Mouse (Mus musculus) embryonic facial prominence, embryonic 12.5 days (tissue): ENCODE results near the gene Mtif2. TPM values are rescaled to one million over a fixed set of nuclear protein-coding genes. Genes with fewer than 3 reads are reported as not detected.

Source experiments
- ATAC-seq: fragments of 200-750 bp; cut with Nextera tagmentation; 2 replicates; pipeline ENCODE4 v1.8.0; 2017; ENCODE audit not compliant: insufficient number of reproducible peaks, insufficient read depth, low FRiP score, low TSS enrichment
- H3K27ac ChIP-seq: fragments of 300-500 bp; sonication (generic); 2 replicates; pipeline ENCODE4 v1.5.1; 2016; ENCODE audit warnings: mild to moderate bottlenecking
- H3K27me3 ChIP-seq: fragments of 300-500 bp; sonication (generic); 2 replicates; pipeline ENCODE4 v1.6.1; 2016; ENCODE audit warnings: mild to moderate bottlenecking, moderate library complexity
- H3K36me3 ChIP-seq: fragments of 300-500 bp; sonication (generic); 2 replicates; pipeline ENCODE4 v1.6.1; 2016; ENCODE audit warnings: mild to moderate bottlenecking
- H3K4me1 ChIP-seq: fragments of 300-500 bp; sonication (generic); 2 replicates; pipeline ENCODE4 v1.6.1; 2016
- H3K4me2 ChIP-seq: fragments of 300-500 bp; sonication (generic); replicated peaks from 2 replicates; pipeline ENCODE4 v1.6.1; 2016; ENCODE audit warnings: mild to moderate bottlenecking, moderate library complexity
- H3K4me3 ChIP-seq: fragments of 300-500 bp; sonication (generic); 2 replicates; pipeline ENCODE4 v1.5.1; 2016; ENCODE audit warnings: mild to moderate bottlenecking
- H3K9ac ChIP-seq: fragments of 300-500 bp; sonication (generic); 2 replicates; pipeline ENCODE4 v1.6.1; 2016; ENCODE audit warnings: mild to moderate bottlenecking, moderate library complexity
- H3K9me3 ChIP-seq: fragments of 300-500 bp; sonication (generic); 2 replicates; pipeline ENCODE4 v1.6.1; 2016; ENCODE audit warnings: mild to moderate bottlenecking, moderate library complexity
- WGBS: fragments of 180-500 bp; shearing (Covaris S2); methylation state at CpG from one replicate; pipeline ENCODE4 v1.1.7; 2016; 5-methylcytosine and 5-hydroxymethylcytosine counted together
- polyA plus RNA-seq: library from polyadenylated mRNA; unstranded; fragments of >200 nt; fragmentation: Nextera tagmentation; extraction: Ambion mirVana; gene quantifications from 2 replicates; pipeline ENCODE4 v1.2.1, GENCODE M21; 2016

The Mtif2 gene
- polyA plus RNA-seq, 1 experiment from 2014 or later: 51.6 TPM

DNA sequence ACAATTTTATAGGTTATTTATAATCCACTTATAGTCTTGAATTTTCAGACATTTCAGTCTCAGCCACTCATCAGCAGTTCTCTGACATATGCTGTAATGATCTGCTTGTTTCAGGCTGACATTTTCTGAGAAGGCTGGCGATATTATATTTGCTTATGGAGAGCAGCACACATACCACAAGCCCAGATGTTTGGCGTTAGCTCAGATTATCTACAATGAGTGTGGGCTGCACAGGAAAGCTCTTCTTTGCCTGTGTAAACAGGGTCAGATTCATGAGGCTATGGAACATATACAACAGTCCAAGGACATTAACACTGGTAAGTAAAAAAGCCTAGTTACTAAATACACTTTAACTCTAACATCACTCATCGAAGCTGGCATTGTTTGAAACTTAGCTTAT, 45.3 kb downstream of the Mtif2 start:
- H3K36me3 ChIP-seq: no peaks in the 10 kb centered on the region
- no peak overlapping the region for H3K4me2 ChIP-seq
- no peak for ATAC-seq
- H3K9me3 ChIP-seq: no peaks in the 10 kb centered on the region
- no peak overlapping the region for H3K9ac ChIP-seq
- no peaks in the 10 kb centered on the region for H3K27me3 ChIP-seq
- WGBS: 42% methylated on average over 3 of the region's 3 CpGs
- no peaks in the 10 kb centered on the region for H3K4me1 ChIP-seq
- no peak overlapping the region for H3K4me3 ChIP-seq
- H3K27ac ChIP-seq: no peak overlapping the region

DNA sequence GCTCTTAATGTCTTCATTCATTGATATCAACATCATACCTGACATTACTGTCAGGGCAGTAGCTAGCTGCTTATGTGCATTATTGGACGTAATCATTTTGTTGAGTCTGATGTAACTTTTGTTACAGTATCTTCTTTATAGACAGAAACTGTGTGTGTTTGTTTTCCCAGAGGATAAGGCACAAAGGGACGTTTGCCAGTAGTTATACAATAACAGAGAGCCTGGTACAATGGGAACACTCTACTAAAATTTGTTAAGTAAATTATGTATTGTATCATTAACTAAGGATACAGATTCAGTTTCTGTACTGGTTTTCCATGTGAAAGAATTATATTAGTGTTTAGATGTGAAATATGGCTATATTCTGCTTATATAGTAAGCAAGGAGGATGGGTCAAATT, 46.4 kb downstream of the Mtif2 start:
- no peak for ATAC-seq
- WGBS: 74% methylated on average over 2 of the region's 2 CpGs
- H3K27me3 ChIP-seq: no peaks in the 10 kb centered on the region

DNA sequence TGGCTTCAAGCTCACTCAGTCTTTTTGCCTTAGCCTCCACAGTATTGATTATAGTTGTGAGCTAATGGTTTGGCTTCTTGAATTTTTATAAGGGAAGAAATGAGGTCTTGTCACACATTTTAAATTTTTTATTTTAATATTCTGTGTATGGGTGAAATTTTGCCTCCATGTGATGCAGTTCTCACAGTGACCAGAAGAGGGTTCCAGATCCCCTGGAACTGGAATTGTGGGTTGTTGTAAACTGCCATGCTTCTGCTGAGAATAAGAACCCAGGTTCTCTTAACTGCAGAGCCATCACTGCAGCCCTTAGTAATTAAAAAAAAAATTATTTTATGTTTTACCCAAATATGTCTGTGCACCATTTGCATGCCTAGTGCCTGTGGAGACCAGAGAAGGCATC, 53.4 kb downstream of the Mtif2 start:
- no peaks in the 10 kb centered on the region for H3K36me3 ChIP-seq
- H3K4me2 ChIP-seq: no peak overlapping the region
- H3K9me3 ChIP-seq: no peaks in the 10 kb centered on the region
- H3K4me3 ChIP-seq: no peak overlapping the region
- H3K27me3 ChIP-seq: no peaks in the 10 kb centered on the region
- H3K4me1 ChIP-seq: no peaks in the 10 kb centered on the region
- H3K27ac ChIP-seq: no peak overlapping the region
- ATAC-seq: no peak
- H3K9ac ChIP-seq: no peak overlapping the region

More for the DNA sequence above, 46.4 kb downstream of the Mtif2 start:
- no peak overlapping the region for H3K4me3 ChIP-seq
- no peaks in the 10 kb centered on the region for H3K36me3 ChIP-seq
- no peak overlapping the region for H3K4me2 ChIP-seq
- no peak overlapping the region for H3K9ac ChIP-seq
- no peaks in the 10 kb centered on the region for H3K9me3 ChIP-seq
- no peak overlapping the region for H3K27ac ChIP-seq
- no peaks in the 10 kb centered on the region for H3K4me1 ChIP-seq

Other genes with a start within 250 kb of the Mtif2 start
- 63.2 and 64.8 TPM in 2 replicates for gene Ccdc88a, start 152.8 kb upstream of the Mtif2 start, polyA plus RNA-seq
- gene Prorsd1, start 11.4 kb upstream of the Mtif2 start, polyA plus RNA-seq: 26.2 and 26.6 TPM in 2 replicates
- 0.19 TPM in 1 of 2 replicates, not detected in the other for gene Clhc1, start 21.5 kb downstream of the Mtif2 start, polyA plus RNA-seq
- gene Rps27a, start 21.7 kb downstream of the Mtif2 start, polyA plus RNA-seq: 1,086 and 1,101 TPM in 2 replicates
- 88.5 and 92.4 TPM in 2 replicates for gene Rtn4, start 166.5 kb downstream of the Mtif2 start, polyA plus RNA-seq